Mouse (Mus musculus) CH12.LX (cell line): Measurements from ENCODE around the gene Nol9. TPM values are rescaled to one million over a fixed set of nuclear protein-coding genes. Genes with fewer than 3 reads are reported as not detected.

Experiments used
- DNase-seq: peaks from one replicate; pipeline ENCODE4 v3.0.0-alpha.2; 2013; ENCODE audit errors: extremely low read depth
- H3K27ac ChIP-seq: 2 replicates; pipeline ENCODE4 v1.5.1; 2012; ENCODE audit warnings: low read depth, mild to moderate bottlenecking, control low read depth, moderate library complexity; ENCODE audit not compliant: insufficient read depth
- H3K27me3 ChIP-seq: replicated peaks from 2 replicates; pipeline ENCODE3; 2012; ENCODE audit warnings: inconsistent platforms
- H3K36me3 ChIP-seq, 2 experiments: replicated peaks in 1 of 2; 2 replicates each; pipeline versions ENCODE3 to v1.6.1; 2012; ENCODE audit warnings: inconsistent platforms in 1 of 2, low read length in 1 of 2, mild to moderate bottlenecking in 1 of 2, mixed read lengths in 1 of 2, moderate library complexity in 1 of 2; ENCODE audit not compliant: control insufficient read depth in 1 of 2, insufficient read depth in 1 of 2
- H3K4me1 ChIP-seq, 2 experiments: 2 replicates each; pipeline ENCODE4 v1.6.1; 2012; ENCODE audit warnings: inconsistent platforms in 1 of 2, moderate library complexity in 1 of 2; ENCODE audit not compliant: insufficient read depth in 2 of 2, control insufficient read depth in 1 of 2
- H3K4me2 ChIP-seq: 2 replicates; pipeline ENCODE4 v1.6.1; 2012; ENCODE audit warnings: low read depth, mild to moderate bottlenecking, control low read depth; ENCODE audit not compliant: poor library complexity, insufficient read depth, severe bottlenecking
- H3K4me3 ChIP-seq, 3 experiments: fragments of 150-350 bp in 1 of 3; sonication (generic) in 1 of 3; replicated peaks in 1 of 3; 2 replicates each; pipeline versions ENCODE3 to v1.5.1; 2011 to 2012; ENCODE audit warnings: low read depth in 2 of 3, low read length in 2 of 3, mild to moderate bottlenecking in 2 of 3, moderate library complexity in 2 of 3, control low read depth in 1 of 3, improper control_type of control experiment in 1 of 3, inconsistent platforms in 1 of 3, mixed read lengths in 1 of 3; ENCODE audit not compliant: poor library complexity in 1 of 3
- H3K79me2 ChIP-seq: replicated peaks from 2 replicates; pipeline ENCODE4 v1.6.1; 2012; ENCODE audit warnings: mild to moderate bottlenecking, moderate library complexity; ENCODE audit not compliant: control insufficient read depth, poor library complexity, insufficient read depth, severe bottlenecking; ENCODE audit errors: extremely low read depth
- H3K9ac ChIP-seq: 2 replicates; pipeline ENCODE4 v1.6.1; 2012; ENCODE audit warnings: low read depth, mild to moderate bottlenecking, control low read depth, moderate library complexity; ENCODE audit not compliant: insufficient read depth
- H3K9me3 ChIP-seq: replicated peaks from 2 replicates; pipeline ENCODE3; 2012; ENCODE audit warnings: low read length, inconsistent platforms, mixed read lengths
- BHLHE40 ChIP-seq: IDR thresholded peaks from 2 replicates; pipeline ENCODE4 v1.6.1; 2011; ENCODE audit warnings: mild to moderate bottlenecking, low read depth, low read length, improper control_type of control experiment
- CHD2 ChIP-seq: IDR thresholded peaks from 2 replicates; pipeline ENCODE4 v1.6.1; 2011; ENCODE audit warnings: low read length, improper control_type of control experiment
- CTCF ChIP-seq, 2 experiments: IDR thresholded peaks in 1 of 2; conservative IDR thresholded peaks in 1 of 2; 2 replicates each; pipeline ENCODE4 v1.5.1; 2011 to 2012; ENCODE audit warnings: low read depth in 2 of 2, low read length in 2 of 2, improper control_type of control experiment in 1 of 2, inconsistent platforms in 1 of 2, mild to moderate bottlenecking in 1 of 2, moderate library complexity in 1 of 2
- E2F4 ChIP-seq: IDR thresholded peaks from 2 replicates; pipeline ENCODE4 v1.6.1; 2011; ENCODE audit warnings: low read depth, low read length, improper control_type of control experiment; ENCODE audit not compliant: insufficient replicate concordance
- ELF1 ChIP-seq: IDR thresholded peaks from 2 replicates; pipeline ENCODE4 v1.6.1; 2014; ENCODE audit warnings: low read depth, mild to moderate bottlenecking, inconsistent platforms, low read length, improper control_type of control experiment
- EP300 ChIP-seq: IDR thresholded peaks from 2 replicates; pipeline ENCODE4 v1.6.1; 2011; ENCODE audit warnings: low read length, improper control_type of control experiment
- JUND ChIP-seq: conservative IDR thresholded peaks from 2 replicates; pipeline ENCODE4 v1.6.1; 2011; ENCODE audit warnings: low read depth, low read length, improper control_type of control experiment
- KAT2A ChIP-seq: IDR thresholded peaks from 2 replicates; pipeline ENCODE4 v1.6.1; 2012; ENCODE audit warnings: low read length, improper control_type of control experiment, inconsistent platforms; ENCODE audit not compliant: insufficient replicate concordance
- MAX ChIP-seq: IDR thresholded peaks from 2 replicates; pipeline ENCODE4 v1.6.1; 2011; ENCODE audit warnings: low read length, improper control_type of control experiment
- MEF2A ChIP-seq: IDR thresholded peaks from 2 replicates; pipeline ENCODE4 v1.6.1; 2014; ENCODE audit warnings: low read depth, mild to moderate bottlenecking, inconsistent platforms, low read length, improper control_type of control experiment, borderline replicate concordance
- MXI1 ChIP-seq: IDR thresholded peaks from 2 replicates; pipeline ENCODE4 v1.6.1; 2011; ENCODE audit warnings: mild to moderate bottlenecking, low read depth, low read length, improper control_type of control experiment
- MYC ChIP-seq: IDR thresholded peaks from 2 replicates; pipeline ENCODE4 v1.6.1; 2011; ENCODE audit warnings: low read depth, mild to moderate bottlenecking, improper control_type of control experiment, low read length
- NELFE ChIP-seq: IDR thresholded peaks from 2 replicates; pipeline ENCODE4 v1.6.1; 2011; ENCODE audit warnings: low read depth, low read length, improper control_type of control experiment
- NRF1 ChIP-seq: IDR thresholded peaks from 2 replicates; pipeline ENCODE4 v1.6.1; 2014; ENCODE audit warnings: low read depth, mild to moderate bottlenecking, inconsistent platforms, low read length, improper control_type of control experiment, moderate library complexity
- PAX5 ChIP-seq: IDR thresholded peaks from 2 replicates; pipeline ENCODE4 v1.6.1; 2012; ENCODE audit warnings: low read length, inconsistent platforms, mixed read lengths
- POLR2A ChIP-seq: IDR thresholded peaks from 2 replicates; pipeline ENCODE4 v1.6.1; 2011; ENCODE audit warnings: low read depth, mild to moderate bottlenecking, improper control_type of control experiment, low read length
- POLR2AphosphoS2 ChIP-seq: IDR thresholded peaks from 2 replicates; pipeline ENCODE4 v1.6.1; 2011; ENCODE audit warnings: low read depth, low read length, improper control_type of control experiment
- RAD21 ChIP-seq: IDR thresholded peaks from 2 replicates; pipeline ENCODE4 v1.6.1; 2011; ENCODE audit warnings: low read depth, mild to moderate bottlenecking, low read length, improper control_type of control experiment, moderate library complexity
- RCOR1 ChIP-seq: conservative IDR thresholded peaks from 2 replicates; pipeline ENCODE4 v1.6.1; 2012; ENCODE audit warnings: low read depth, mild to moderate bottlenecking, inconsistent platforms, low read length, improper control_type of control experiment
- SIN3A ChIP-seq: IDR thresholded peaks from 2 replicates; pipeline ENCODE4 v1.6.1; 2012; ENCODE audit warnings: low read length, improper control_type of control experiment, inconsistent platforms
- SMC3 ChIP-seq: IDR thresholded peaks from 2 replicates; pipeline ENCODE4 v1.6.1; 2011; ENCODE audit warnings: low read depth, low read length, improper control_type of control experiment
- TBP ChIP-seq: conservative IDR thresholded peaks from 2 replicates; pipeline ENCODE4 v1.6.1; 2011; ENCODE audit warnings: low read depth, low read length, improper control_type of control experiment
- TCF12 ChIP-seq: IDR thresholded peaks from 2 replicates; pipeline ENCODE4 v1.6.1; 2014; ENCODE audit warnings: low read depth, mild to moderate bottlenecking, inconsistent platforms, low read length, improper control_type of control experiment
- UBTF ChIP-seq: IDR thresholded peaks from 2 replicates; pipeline ENCODE4 v1.6.1; 2012; ENCODE audit warnings: low read depth, mild to moderate bottlenecking, inconsistent platforms, low read length, improper control_type of control experiment, moderate library complexity
- USF1 ChIP-seq: IDR thresholded peaks from 2 replicates; pipeline ENCODE4 v1.6.1; 2014; ENCODE audit warnings: low read depth, mild to moderate bottlenecking, inconsistent platforms, low read length, improper control_type of control experiment
- ZC3H11A ChIP-seq: IDR thresholded peaks from 2 replicates; pipeline ENCODE4 v1.6.1; 2012; ENCODE audit warnings: low read depth, mild to moderate bottlenecking, inconsistent platforms, low read length, improper control_type of control experiment
- ZKSCAN1 ChIP-seq: IDR thresholded peaks from 2 replicates; pipeline ENCODE4 v1.6.1; 2012; ENCODE audit warnings: low read depth, inconsistent platforms, low read length, improper control_type of control experiment, borderline replicate concordance
- ZMIZ1 ChIP-seq: IDR thresholded peaks from 2 replicates; pipeline ENCODE4 v1.6.1; 2012; ENCODE audit warnings: low read depth, mild to moderate bottlenecking, inconsistent platforms, low read length, improper control_type of control experiment
- ZNF384 ChIP-seq: IDR thresholded peaks from 2 replicates; pipeline ENCODE4 v1.6.1; 2012; ENCODE audit warnings: low read depth, low read length, improper control_type of control experiment, inconsistent platforms
- dilution Hi-C: fragments of 300-500 bp; cut with MboI; formaldehyde crosslinking; loops from 2 replicates; pipeline ENCODE4 v1.14.3; 2020; ENCODE audit warnings: low sequenced_read_pairs; ENCODE audit not compliant: extremely low pct_unique_long_range_greater_than_20kb, extremely low pct_ligation_motif_present
- in situ Hi-C: fragments of 300-500 bp; cut with MboI; formaldehyde crosslinking; loops from 3 replicates; pipeline ENCODE4 v1.14.3; 2019; ENCODE audit warnings: low sequenced_read_pairs, low pct_ligation_motif_present, low pct_unique_long_range_greater_than_20kb, mixed read lengths
- polyA plus RNA-seq: library from polyadenylated mRNA; unstranded; fragments of >175 nt; gene quantifications from 2 replicates; pipeline ENCODE4 v1.2.1, GENCODE M21; 2012; ENCODE audit warnings: low read depth; ENCODE audit not compliant: insufficient read length
- total RNA-seq, 2 experiments: library from RNA; depleted of rRNA; stranded (reverse); fragments of 300-350 nt in 1 of 2; fragments of >200 nt in 1 of 2; gene quantifications; 2 replicates each; pipeline ENCODE4 v1.2.3; 2012 to 2014

The Nol9 gene
- total and polyA plus RNA-seq, 3 experiments = 44.7 to 60.5 (median 44.8) TPM

DNA sequence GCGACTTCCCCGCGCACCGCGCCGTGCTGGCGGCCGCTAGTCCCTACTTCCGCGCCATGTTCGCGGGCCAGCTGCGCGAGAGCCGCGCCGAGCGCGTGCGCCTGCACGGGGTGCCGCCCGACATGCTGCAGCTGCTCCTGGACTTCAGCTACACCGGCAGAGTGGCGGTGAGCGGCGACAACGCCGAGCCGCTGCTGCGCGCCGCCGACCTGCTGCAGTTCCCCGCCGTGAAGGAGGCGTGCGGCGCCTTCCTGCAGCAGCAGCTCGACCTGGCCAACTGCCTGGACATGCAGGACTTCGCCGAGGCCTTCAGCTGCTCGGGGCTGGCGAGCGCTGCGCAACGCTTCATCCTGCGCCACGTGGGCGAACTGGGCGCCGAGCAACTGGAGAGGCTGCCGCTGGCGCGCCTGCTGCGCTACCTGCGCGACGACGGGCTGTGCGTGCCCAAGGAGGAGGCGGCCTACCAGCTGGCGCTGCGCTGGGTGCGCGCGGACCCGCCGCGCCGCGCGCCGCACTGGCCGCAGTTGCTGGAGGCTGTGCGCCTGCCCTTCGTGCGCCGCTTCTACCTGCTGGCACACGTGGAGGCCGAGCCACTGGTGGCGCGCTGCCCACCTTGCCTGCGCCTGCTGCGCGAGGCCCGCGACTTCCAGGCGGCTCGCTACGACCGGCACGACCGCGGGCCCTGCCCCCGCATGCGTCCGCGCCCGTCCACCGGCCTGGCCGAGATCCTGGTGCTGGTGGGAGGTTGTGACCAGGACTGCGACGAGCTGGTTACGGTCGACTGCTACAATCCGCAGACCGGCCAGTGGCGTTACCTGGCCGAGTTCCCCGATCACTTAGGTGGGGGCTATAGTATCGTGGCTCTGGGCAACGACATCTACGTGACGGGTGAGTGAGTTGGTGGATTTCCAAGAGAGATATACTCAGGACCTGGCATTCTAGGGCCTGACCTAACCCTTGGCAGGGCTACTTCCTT lies 29.8 kb upstream of the Nol9 start:
- Histone ChIP-seq H3K4me2 (peak overlapping the region; percentile 86), H3K9me3 (no peaks in the 10 kb centered on the region), H3K36me3 (peaks cover 13 to 29% of the 10 kb centered on the region in 2 experiments), H3K9ac (peak overlapping the region; percentile 47), H3K4me3 (peak overlapping the region; percentile 68 to 92 (median 86)), H3K4me1 (peaks cover 12 to 36% of the 10 kb centered on the region in 2 experiments), H3K79me2 (peaks cover 2% of the 10 kb centered on the region; the same call in 1 of the 2 replicates), H3K27me3 (peaks cover 18% of the 10 kb centered on the region), H3K27ac (peak overlapping the region; percentile 19; the same call in 1 of the 2 replicates)
- peak; percentile 43; the same call in 1 of the 2 replicates for TF ChIP-seq MAX
- TF ChIP-seq MXI1 = peak; percentile 84
- peak; percentile 92 for TF ChIP-seq UBTF
- TF ChIP-seq BHLHE40 = peak; percentile 10
- no peak for TF ChIP-seq E2F4
- TF ChIP-seq ZKSCAN1 = no peak
- peak; percentile 78 for TF ChIP-seq NRF1
- 0 out of 2 replicates have a peak, but pooled peaks have one; percentile 20 for TF ChIP-seq CHD2
- dilution Hi-C loops (no loop called here), in situ Hi-C loops (no loop called here)
- no peak for DNase-seq

DNA sequence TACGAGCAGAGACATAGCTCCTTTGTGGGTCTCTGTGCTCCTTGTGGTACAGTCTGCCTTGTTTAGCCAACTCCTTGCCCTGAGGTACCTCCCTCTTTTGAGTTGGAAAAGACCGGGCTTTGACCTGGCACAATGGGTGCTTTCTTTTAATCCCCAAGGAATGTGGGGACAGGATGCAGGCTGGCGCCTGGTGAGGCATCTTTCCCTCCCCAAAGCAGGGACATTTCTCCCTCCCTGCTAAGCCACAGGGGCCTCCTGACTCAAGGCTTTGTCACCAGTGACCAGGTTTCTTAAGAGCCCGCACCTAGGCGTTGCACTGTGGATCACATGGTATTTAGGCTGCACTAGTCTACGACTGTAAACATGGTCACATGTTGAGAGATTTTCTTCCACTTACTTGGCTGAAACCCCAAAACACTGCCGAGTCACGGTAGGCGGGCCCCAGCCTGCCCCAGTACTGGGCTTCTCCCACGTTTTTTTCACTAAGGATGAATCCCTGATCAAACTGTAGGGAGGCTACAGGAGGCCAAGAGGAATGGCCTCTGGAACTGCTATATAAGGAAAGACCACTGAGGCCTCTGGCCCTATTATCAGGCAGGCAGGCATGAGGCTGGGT lies 28.9 kb upstream of the Nol9 start:
- no peak overlapping the region for H3K27ac ChIP-seq
- H3K4me1 ChIP-seq = peaks cover 12 to 36% of the 10 kb centered on the region in 2 experiments
- dilution Hi-C loops = no loop called here
- TF ChIP-seq POLR2AphosphoS2 (no peak), TBP (no peak), SMC3 (no peak), USF1 (peak; percentile 18; the same call in 1 of the 2 replicates), ZMIZ1 (no peak), BHLHE40 (no peak), MEF2A (no peak), UBTF (no peak), KAT2A (no peak), ZC3H11A (no peak), MAX (peak; percentile 43; the same call in 1 of the 2 replicates), EP300 (no peak), NELFE (no peak), ZNF384 (no peak), CTCF (conservative IDR thresholded peaks at IDR 0.05 in 1 of 2, IDR thresholded peaks at IDR 0.05 in 1 of 2; ENCODE audit: low read depth in 2 of 2, low read length in 2 of 2) (no peak), PAX5 (no peak), MXI1 (peak; percentile 78), MYC (no peak), RAD21 (no peak), JUND (no peak), POLR2A (no peak), NRF1 (no peak), SIN3A (peak; percentile 57; the same call in 1 of the 2 replicates), ZKSCAN1 (no peak), CHD2 (no peak), TCF12 (no peak), ELF1 (no peak), RCOR1 (no peak)

More for the DNA sequence above, 28.9 kb upstream of the Nol9 start:
- Histone ChIP-seq H3K4me2 (peak overlapping the region; percentile 86), H3K79me2 (peaks cover 2% of the 10 kb centered on the region; the same call in 1 of the 2 replicates), H3K27me3 (peaks cover 18% of the 10 kb centered on the region), H3K4me3 (peak overlapping the region; percentile 68 to 92 (median 86)), H3K9me3 (no peaks in the 10 kb centered on the region), H3K36me3 (peaks cover 21 to 37% of the 10 kb centered on the region in 2 experiments), H3K9ac (peak overlapping the region; percentile 47; the same call in 1 of the 2 replicates)
- DNase-seq = no peak
- in situ Hi-C loops = no loop called here
